Mouse (Mus musculus) thymus, adult 2 months (tissue): ENCODE measurements around the gene Tbc1d16. TPM values are rescaled to one million over a fixed set of nuclear protein-coding genes. Genes with fewer than 3 reads are reported as not detected.
A peak's percentile ranks its signal among the peaks of the same experiment; 100 is the strongest.

Experiments
- DNase-seq: peaks from one replicate; pipeline ENCODE4 v3.0.0; 2021
- H3K27ac ChIP-seq: fragments of 200-500 bp; 2 replicates; pipeline ENCODE4 v1.5.1; 2012; ENCODE audit warnings: low read length, control low read depth; ENCODE audit not compliant: control insufficient read depth, insufficient read depth
- H3K27me3 ChIP-seq: fragments of 200-500 bp; 2 replicates; pipeline ENCODE4 v1.6.1; 2012; ENCODE audit warnings: mild to moderate bottlenecking, low read length, moderate library complexity, mixed read lengths; ENCODE audit not compliant: control insufficient read depth, insufficient read depth
- H3K36me3 ChIP-seq: fragments of 200-500 bp; 2 replicates; pipeline ENCODE4 v1.6.1; 2012; ENCODE audit warnings: mild to moderate bottlenecking, low read length, moderate library complexity; ENCODE audit not compliant: control insufficient read depth, insufficient read depth
- H3K4me1 ChIP-seq: fragments of 200-500 bp; replicated peaks from 2 replicates; pipeline ENCODE4 v1.6.1; 2012; ENCODE audit warnings: low read length; ENCODE audit not compliant: control insufficient read depth, insufficient read depth
- H3K4me3 ChIP-seq: fragments of 200-500 bp; 2 replicates; pipeline ENCODE4 v1.5.1; 2012; ENCODE audit warnings: mild to moderate bottlenecking, low read length, control low read depth, moderate library complexity; ENCODE audit not compliant: control insufficient read depth, insufficient read depth
- CTCF ChIP-seq: fragments of 200-500 bp; IDR thresholded peaks from 2 replicates; pipeline ENCODE4 v1.5.1; 2012; ENCODE audit warnings: mild to moderate bottlenecking, control low read depth, low read length, moderate library complexity, borderline replicate concordance; ENCODE audit not compliant: control insufficient read depth, poor library complexity, insufficient read depth; ENCODE audit errors: extremely low read depth
- POLR2A ChIP-seq: fragments of 200-500 bp; IDR thresholded peaks from 2 replicates; pipeline ENCODE4 v1.6.1; 2012; ENCODE audit warnings: mild to moderate bottlenecking, low read length, control low read depth, moderate library complexity; ENCODE audit not compliant: control insufficient read depth, poor library complexity, insufficient read depth; ENCODE audit errors: extremely low read depth
- WGBS: fragments of 180-500 bp; shearing (Covaris S2); methylation state at CpG from one replicate; pipeline ENCODE4 v1.1.7; 2018; 5-methylcytosine and 5-hydroxymethylcytosine counted together
- polyA plus RNA-seq: library from polyadenylated mRNA; depleted of rRNA; stranded (reverse); fragments of >200 nt; gene quantifications from 2 replicates; pipeline ENCODE4 v1.2.3, GENCODE M21; 2012

Gene Tbc1d16
- polyA plus RNA-seq, 1 experiment: 12.0 TPM

- no peak overlapping the region for H3K27ac ChIP-seq
- DNase-seq: no peak
- no peak for TF ChIP-seq CTCF
- TF ChIP-seq POLR2A: no peak
- 0 out of 2 replicates have a peak, but pooled peaks cover 1% of the 10 kb centered on the region for H3K4me1 ChIP-seq
- H3K27me3 ChIP-seq: no peaks in the 10 kb centered on the region
- no peak overlapping the region for H3K4me3 ChIP-seq
- WGBS: 91% methylated on average over 7 of the region's 7 CpGs
- H3K36me3 ChIP-seq: no peaks in the 10 kb centered on the region
Observed at GRCm38 (mm10) chr11:119171588-119171987, 56.7 kb downstream of the Tbc1d16 start.

- H3K36me3 ChIP-seq: no peaks in the 10 kb centered on the region
- no peaks in the 10 kb centered on the region for H3K27me3 ChIP-seq
- peaks cover 20% of the 10 kb centered on the region for H3K4me1 ChIP-seq
- no peak for TF ChIP-seq CTCF
- no peak for DNase-seq
- no peak overlapping the region for H3K27ac ChIP-seq
- 85% methylated on average over 1 of the region's 1 CpGs for WGBS
- H3K4me3 ChIP-seq: no peak overlapping the region
Observed at GRCm38 (mm10) chr11:119168851-119169250, 59.4 kb downstream of the Tbc1d16 start.

- H3K27me3 ChIP-seq: no peaks in the 10 kb centered on the region
- no peak overlapping the region for H3K4me3 ChIP-seq
- peaks cover 31% of the 10 kb centered on the region for H3K4me1 ChIP-seq
- peak overlapping the region; percentile 69 for H3K27ac ChIP-seq
- 10% methylated on average over 10 of the region's 10 CpGs for WGBS
- peak; percentile 73 for DNase-seq
- no peaks in the 10 kb centered on the region for H3K36me3 ChIP-seq
- TF ChIP-seq POLR2A: no peak
- TF ChIP-seq CTCF: no peak
Observed at GRCm38 (mm10) chr11:119165995-119166394, 62.3 kb downstream of the Tbc1d16 start.

GRCm38 (mm10) chr11:119164375-119164774 lies 63.9 kb downstream of the Tbc1d16 start:
- no peaks in the 10 kb centered on the region for H3K36me3 ChIP-seq
- H3K27me3 ChIP-seq: no peaks in the 10 kb centered on the region
- no peak for DNase-seq
- 73% methylated on average over 7 of the region's 7 CpGs for WGBS
- H3K4me1 ChIP-seq: peaks cover 40% of the 10 kb centered on the region
- H3K27ac ChIP-seq: no peak overlapping the region
- no peak for TF ChIP-seq CTCF
- no peak for TF ChIP-seq POLR2A
- no peak overlapping the region for H3K4me3 ChIP-seq

- peak overlapping the region; percentile 86 for H3K27ac ChIP-seq
Observed at GRCm38 (mm10) chr11:119163734-119163992, 64.6 kb downstream of the Tbc1d16 start.

GRCm38 (mm10) chr11:119162959-119163733 lies 65.2 kb downstream of the Tbc1d16 start:
- peak; percentile 69 for DNase-seq
- no peak for TF ChIP-seq CTCF
- no peak for TF ChIP-seq POLR2A
- Histone ChIP-seq H3K4me3 (no peak overlapping the region; the same call in 1 of the 2 replicates), H3K27me3 (no peaks in the 10 kb centered on the region), H3K4me1 (peaks cover 40% of the 10 kb centered on the region), H3K36me3 (no peaks in the 10 kb centered on the region), H3K27ac (peak overlapping the region; percentile 86)
- WGBS: 32% methylated on average over 22 of the region's 22 CpGs

More at GRCm38 (mm10) chr11:119163734-119163992, 64.6 kb downstream of the Tbc1d16 start:
- H3K4me1 ChIP-seq: peaks cover 40% of the 10 kb centered on the region
- H3K27me3 ChIP-seq: no peaks in the 10 kb centered on the region
- 79% methylated on average over 7 of the region's 7 CpGs for WGBS
- DNase-seq: no peak
- no peaks in the 10 kb centered on the region for H3K36me3 ChIP-seq
- H3K4me3 ChIP-seq: no peak overlapping the region
- TF ChIP-seq CTCF (no peak), POLR2A (no peak)

GRCm38 (mm10) chr11:119161665-119162064 lies 66.6 kb downstream of the Tbc1d16 start:
- peaks cover 39% of the 10 kb centered on the region for H3K4me1 ChIP-seq
- TF ChIP-seq POLR2A (no peak), CTCF (no peak)
- H3K4me3 ChIP-seq: no peak overlapping the region
- 86% methylated on average over 2 of the region's 2 CpGs for WGBS
- H3K36me3 ChIP-seq: no peaks in the 10 kb centered on the region
- no peaks in the 10 kb centered on the region for H3K27me3 ChIP-seq
- no peak overlapping the region for H3K27ac ChIP-seq
- DNase-seq: no peak
